ENCODE assay signal across 8 mouse cellular contexts in genomic region chr7:39655287-39655652, GRCm38 (mm10).
A peak's percentile ranks its signal among the peaks of the same experiment; 100 is the strongest.
DNase-seq lines count a peak whose midpoint lies in the region; ATAC-seq and TF ChIP-seq lines count a peak whose summit lies in the region.
"Not testable (repeated sequence)": the region's sequence is repeated elsewhere in the genome, so short reads cannot be mapped to it uniquely, and the experiment has no call there.

No protein-coding gene starts in this region.

- intact Hi-C loops in heart, postnatal 14 days (cut with DNase I), result not testable (repeated sequence)

- H3K36me3 ChIP-seq in forebrain, postnatal 0 days (ENCODE audit: insufficient read depth); kidney, postnatal 0 days (ENCODE audit: insufficient read depth, low read length); limb, embryonic 13.5 days; midbrain, embryonic 12.5 days; spleen, adult 2 months (ENCODE audit: control insufficient read depth, insufficient read depth, low read length): not testable (repeated sequence)

- ATAC-seq in forebrain, postnatal 0 days, result peak; percentile 90
- peak; percentile 57 for ATAC-seq in kidney, postnatal 0 days (replicated peaks; ENCODE audit: low FRiP score, low read depth)
- ATAC-seq in limb, embryonic 13.5 days (ENCODE audit: low FRiP score, low read depth), result peak; percentile 64
- ATAC-seq in midbrain, embryonic 12.5 days (ENCODE audit: low FRiP score, low read depth), result peak; percentile 77

- H3K27ac ChIP-seq in forebrain, postnatal 0 days (ENCODE audit: low read depth, low read length), result peak overlapping the region; percentile 81
- H3K27ac ChIP-seq in kidney, postnatal 0 days, result peak overlapping the region; percentile 86
- H3K27ac ChIP-seq in limb, embryonic 13.5 days, result peak overlapping the region; percentile 48; the same call in 1 of the 2 replicates
- H3K27ac ChIP-seq in midbrain, embryonic 12.5 days (replicated peaks), result peak overlapping the region; percentile 80
- peak overlapping the region; percentile 88 for H3K27ac ChIP-seq in spleen, adult 2 months (ENCODE audit: insufficient read depth, low read length)

- not testable (repeated sequence) for TF ChIP-seq CTCF in forebrain, postnatal 0 days (IDR thresholded peaks at IDR 0.05; ENCODE audit: low read depth); spleen, adult 2 months (IDR thresholded peaks at IDR 0.05; ENCODE audit: extremely low read depth, insufficient read depth, insufficient read length, insufficient replicate concordance)
- TF ChIP-seq CTCF in kidney, postnatal 0 days (IDR thresholded peaks at IDR 0.05; ENCODE audit: low read depth), result 0 out of 2 replicates have a peak, but pooled peaks have one; percentile 26

- not testable (repeated sequence) for H3K27me3 ChIP-seq in forebrain, postnatal 0 days (ENCODE audit: insufficient read depth, low read length); kidney, postnatal 0 days (ENCODE audit: insufficient read depth, low read length); limb, embryonic 13.5 days; midbrain, embryonic 12.5 days; spleen, adult 2 months (ENCODE audit: control insufficient read depth, insufficient read depth, low read length)

- not testable (repeated sequence) for H3K9me3 ChIP-seq in forebrain, postnatal 0 days (ENCODE audit: low read length); kidney, postnatal 0 days (replicated peaks; ENCODE audit: low read length); limb, embryonic 13.5 days; midbrain, embryonic 12.5 days

- whole genome bisulfite sequencing in forebrain, postnatal 0 days, result 18% methylated on average over 21 of the region's 23 CpGs
- WGBS in kidney, postnatal 0 days, result 20% methylated on average over 21 of the region's 23 CpGs
- 21% methylated on average over 23 of the region's 23 CpGs for WGBS in limb, embryonic 13.5 days
- 21% methylated on average over 23 of the region's 23 CpGs for WGBS in midbrain, embryonic 12.5 days
- 27% methylated on average over 23 of the region's 23 CpGs for WGBS in spleen, adult 2 months

- peak; percentile 79 for DNase-seq in CD4-positive, CD25-positive, alpha-beta regulatory T cell, adult 2 months (ENCODE audit: low read depth, low spot score)
- DNase-seq in cerebellum, adult 18-20 months, result peak; percentile 37 to 56
- DNase-seq in forebrain, postnatal 0 days, result peak; percentile 50
- DNase-seq in heart, postnatal 14 days, result peak; percentile 8 to 16
- peak; percentile 62 for DNase-seq in kidney, postnatal 0 days (ENCODE audit: low spot score)
- peak; percentile 23 to 40 for DNase-seq in spleen, adult 2 months (ENCODE audit: low read depth in 1 of 2, low spot score in 2 of 2)

- H3K9ac ChIP-seq in forebrain, postnatal 0 days, result peak overlapping the region; percentile 52
- H3K9ac ChIP-seq in kidney, postnatal 0 days (ENCODE audit: low read depth, low read length), result peak overlapping the region; percentile 49
- H3K9ac ChIP-seq in limb, embryonic 13.5 days, result peak overlapping the region; percentile 67
- H3K9ac ChIP-seq in midbrain, embryonic 12.5 days (replicated peaks), result peak overlapping the region; percentile 65

- H3K4me1 ChIP-seq in forebrain, postnatal 0 days (ENCODE audit: insufficient read depth); kidney, postnatal 0 days (replicated peaks; ENCODE audit: insufficient read depth, low read length); limb, embryonic 13.5 days; midbrain, embryonic 12.5 days; spleen, adult 2 months (ENCODE audit: control insufficient read depth, insufficient read depth, insufficient read length): not testable (repeated sequence)

- peak overlapping the region; percentile 44 for H3K4me3 ChIP-seq in forebrain, postnatal 0 days (ENCODE audit: low read depth, low read length)
- peak overlapping the region; percentile 40 for H3K4me3 ChIP-seq in kidney, postnatal 0 days (replicated peaks; ENCODE audit: low read depth, low read length)
- peak overlapping the region; percentile 49 for H3K4me3 ChIP-seq in limb, embryonic 13.5 days
- peak overlapping the region; percentile 45 for H3K4me3 ChIP-seq in midbrain, embryonic 12.5 days
- H3K4me3 ChIP-seq in spleen, adult 2 months (ENCODE audit: extremely low read depth, insufficient read depth, insufficient read length), result peak overlapping the region; percentile 64

- H3K4me2 ChIP-seq in forebrain, postnatal 0 days (ENCODE audit: low read depth), result peak overlapping the region; percentile 51
- H3K4me2 ChIP-seq in kidney, postnatal 0 days (ENCODE audit: low read length), result peak overlapping the region; percentile 57
- H3K4me2 ChIP-seq in limb, embryonic 13.5 days (replicated peaks), result peak overlapping the region; percentile 70
- peak overlapping the region; percentile 62 for H3K4me2 ChIP-seq in midbrain, embryonic 12.5 days (replicated peaks)

- not testable (repeated sequence) for TF ChIP-seq POLR2A in spleen, adult 2 months (IDR thresholded peaks at IDR 0.05; ENCODE audit: low read depth, low read length)

Comparison
In these comparisons a context has a peak if more than half of its experiments do, and no peak if none do; other contexts are left out.
1. Peak in every context shown above with its lines: DNase-seq, ATAC-seq, H3K4me3 ChIP-seq and H3K27ac ChIP-seq.
2. DNase-seq: peak in every context shown above with its lines; median percentile 79 in CD4-positive, CD25-positive, alpha-beta regulatory T cell, adult 2 months; 62 in kidney, postnatal 0 days; 50 in forebrain, postnatal 0 days; 46 in cerebellum, adult 18-20 months; 32 in spleen, adult 2 months; 12 in heart, postnatal 14 days.